Mouse (Mus musculus): Measurements from ENCODE around the gene Satl1.

- TF ChIP-seq CTCF (IDR thresholded peaks at IDR 0.05; ENCODE audit: low read depth) (peak; percentile 24; the same call in 1 of the 2 replicates), EP300 (IDR thresholded peaks at IDR 0.05; ENCODE audit: low read depth) (no peak)
These were observed 58.2 kb downstream of the Satl1 start for GRCm38 (mm10) chrX:112348395-112348791.
